ENCODE assay signal across 15 mouse cellular contexts in the genomic region with DNA sequence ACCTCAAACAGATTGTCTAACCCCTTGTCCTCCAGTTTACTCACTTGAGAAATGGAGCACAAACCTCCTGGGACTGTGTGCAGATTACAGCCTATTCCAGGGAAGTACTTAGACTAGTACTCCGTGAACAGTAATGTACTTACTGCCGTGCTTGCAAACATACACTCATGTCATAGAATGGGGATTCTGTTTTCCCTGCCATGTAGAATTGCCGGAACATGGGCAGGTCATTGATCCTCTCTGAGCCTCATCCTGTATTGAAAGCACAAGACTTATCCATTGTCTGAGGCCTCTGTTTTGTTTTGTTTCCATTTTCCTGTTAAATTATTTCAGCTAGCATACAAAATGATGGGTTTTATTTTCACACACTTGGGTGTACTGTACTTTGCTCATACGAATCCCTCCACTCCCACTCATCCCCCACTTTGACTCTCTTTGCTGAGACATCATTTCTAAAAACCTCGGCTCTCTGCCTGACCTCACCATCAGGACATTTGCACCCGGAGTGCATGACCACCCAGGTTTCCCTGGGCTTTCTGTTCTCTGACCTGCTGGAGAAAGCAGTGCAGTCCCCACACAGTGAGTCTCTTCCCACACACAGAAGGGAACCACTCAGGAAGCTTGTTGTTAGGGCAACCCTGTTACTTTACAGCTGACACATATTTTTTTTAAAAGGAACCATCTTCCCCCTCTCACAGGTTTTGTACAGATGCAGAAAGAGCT. TPM values are rescaled to one million over a fixed set of nuclear protein-coding genes. Genes with fewer than 3 reads are reported as not detected.
A peak's percentile ranks its signal among the peaks of the same experiment; 100 is the strongest.
DNase-seq lines count a peak whose midpoint lies in the region; ATAC-seq and TF ChIP-seq lines count a peak whose summit lies in the region.
"Had no signal": no experiment of that assay in that cellular context is flagged by ENCODE, and none has a peak within 500 bp of the region (broad histone marks: within the 10 kb centered on the region; RNA-seq: fewer than 3 reads in every experiment).

No protein-coding gene starts in this region.

- no peak overlapping the region for H3K4me2 ChIP-seq in heart, embryonic 15.5 days
- no peak overlapping the region for H3K4me2 ChIP-seq in lung, embryonic 14.5 days
- H3K4me2 ChIP-seq in hindbrain, embryonic 16.5 days (ENCODE audit: low read length) = no peak overlapping the region
- H3K4me2 ChIP-seq: limb, embryonic 15.5 days; midbrain, embryonic 12.5 days had no signal

- H3K27me3 ChIP-seq in heart, embryonic 15.5 days = no peaks in the 10 kb centered on the region
- no peaks in the 10 kb centered on the region for H3K27me3 ChIP-seq in lung, embryonic 14.5 days (ENCODE audit: insufficient read depth, low read length)
- no peaks in the 10 kb centered on the region for H3K27me3 ChIP-seq in embryonic facial prominence, embryonic 10.5 days (replicated peaks; ENCODE audit: low read depth, poor library complexity, severe bottlenecking)
- no peaks in the 10 kb centered on the region for H3K27me3 ChIP-seq in hindbrain, embryonic 16.5 days (replicated peaks; ENCODE audit: control insufficient read depth, insufficient read depth, low read length)
- H3K27me3 ChIP-seq: limb, embryonic 15.5 days; Patski had no signal

- WGBS in heart, embryonic 15.5 days = 66% methylated on average over 6 of the region's 6 CpGs
- WGBS in lung, embryonic 14.5 days = 44% methylated on average over 6 of the region's 6 CpGs
- 64% methylated on average over 6 of the region's 6 CpGs for WGBS in embryonic facial prominence, embryonic 10.5 days
- WGBS in hindbrain, embryonic 16.5 days = 49% methylated on average over 6 of the region's 6 CpGs

- H3K4me3 ChIP-seq in heart, embryonic 15.5 days = no peak overlapping the region
- H3K4me3 ChIP-seq in lung, embryonic 14.5 days (ENCODE audit: low read depth, low read length) = no peak overlapping the region
- H3K4me3 ChIP-seq in embryonic facial prominence, embryonic 10.5 days = no peak overlapping the region
- no peak overlapping the region for H3K4me3 ChIP-seq in hindbrain, embryonic 16.5 days (ENCODE audit: low read length)
- H3K4me3 ChIP-seq: limb, embryonic 15.5 days; midbrain, embryonic 12.5 days had no signal

- intact Hi-C loops in heart, postnatal 25 days (cut with DNase I) = loop anchor here (5.0 kb wide), 3 partner anchors 55 to 100 kb away; no protein-coding TSS in a partner anchor

- TF ChIP-seq CTCF in lung, embryonic 14.5 days (IDR thresholded peaks at IDR 0.05; ENCODE audit: low read depth) = no peak

- H3K36me3 ChIP-seq in heart, embryonic 15.5 days = no peaks in the 10 kb centered on the region
- no peaks in the 10 kb centered on the region for H3K36me3 ChIP-seq in lung, embryonic 14.5 days (ENCODE audit: insufficient read depth)
- H3K36me3 ChIP-seq in embryonic facial prominence, embryonic 10.5 days (replicated peaks) = no peaks in the 10 kb centered on the region
- H3K36me3 ChIP-seq in hindbrain, embryonic 16.5 days (ENCODE audit: control insufficient read depth, insufficient read depth, low read length) = no peaks in the 10 kb centered on the region
- H3K36me3 ChIP-seq: limb, embryonic 15.5 days; midbrain, embryonic 12.5 days had no signal

- DNase-seq in heart, postnatal 25 days (ENCODE audit: low spot score) = no peak
- no peak for DNase-seq in lung, embryonic 14.5 days
- DNase-seq in lung, postnatal 25 days (ENCODE audit: low spot score) = no peak
- no peak for DNase-seq in embryonic facial prominence, embryonic 10.5 days (ENCODE audit: low spot score)
- no peak for DNase-seq in cerebellum, adult 9-11 months
- DNase-seq: adrenal gland, adult 2 months; embryo, embryonic 11 days; gastrocnemius, postnatal 36 days; kidney, adult 11 months; layer of hippocampus, postnatal 36 days had no signal

- H3K27ac ChIP-seq in heart, embryonic 15.5 days = peak overlapping the region; percentile 19; the same call in 1 of the 2 replicates
- 0 out of 2 replicates have a peak overlapping the region, but pooled peaks have one; percentile 15 for H3K27ac ChIP-seq in lung, embryonic 14.5 days (ENCODE audit: low read depth)
- peak overlapping the region; percentile 11; the same call in 1 of the 2 replicates for H3K27ac ChIP-seq in embryonic facial prominence, embryonic 10.5 days (replicated peaks)
- H3K27ac ChIP-seq in hindbrain, embryonic 16.5 days (ENCODE audit: low read depth, low read length) = no peak overlapping the region
- H3K27ac ChIP-seq: limb, embryonic 15.5 days; midbrain, embryonic 12.5 days had no signal

- ATAC-seq in heart, embryonic 15.5 days (replicated peaks; ENCODE audit: insufficient number of reproducible peaks, insufficient read depth, low FRiP score, low read depth) = no peak
- ATAC-seq in lung, embryonic 14.5 days (ENCODE audit: insufficient read depth) = no peak
- ATAC-seq in hindbrain, embryonic 16.5 days = 0 out of 2 replicates have a peak, but pooled peaks have one; percentile 32
- ATAC-seq: Patski had no signal

- H3K9ac ChIP-seq in heart, embryonic 15.5 days = no peak overlapping the region
- no peak overlapping the region for H3K9ac ChIP-seq in lung, embryonic 14.5 days
- H3K9ac ChIP-seq in hindbrain, embryonic 16.5 days (ENCODE audit: low read depth, low read length) = no peak overlapping the region
- H3K9ac ChIP-seq: limb, embryonic 15.5 days; midbrain, embryonic 12.5 days had no signal

- H3K9me3 ChIP-seq in heart, embryonic 15.5 days (replicated peaks) = no peaks in the 10 kb centered on the region
- H3K9me3 ChIP-seq in lung, embryonic 14.5 days (ENCODE audit: low read depth, low read length) = no peaks in the 10 kb centered on the region
- no peaks in the 10 kb centered on the region for H3K9me3 ChIP-seq in embryonic facial prominence, embryonic 10.5 days
- H3K9me3 ChIP-seq in hindbrain, embryonic 16.5 days (ENCODE audit: control insufficient read depth, low read length) = no peaks in the 10 kb centered on the region
- H3K9me3 ChIP-seq: limb, embryonic 15.5 days; midbrain, embryonic 12.5 days had no signal

- H3K4me1 ChIP-seq in heart, embryonic 15.5 days (replicated peaks) = peaks cover 38% of the 10 kb centered on the region
- peaks cover 3% of the 10 kb centered on the region; the same call in 1 of the 2 replicates for H3K4me1 ChIP-seq in lung, embryonic 14.5 days (ENCODE audit: insufficient read depth)
- H3K4me1 ChIP-seq in embryonic facial prominence, embryonic 10.5 days = peaks cover 28% of the 10 kb centered on the region
- peaks cover 8% of the 10 kb centered on the region; the same call in 1 of the 2 replicates for H3K4me1 ChIP-seq in hindbrain, embryonic 16.5 days (ENCODE audit: control insufficient read depth, insufficient read depth, low read depth, low read length)

RNA-seq across cellular contexts. Expression of a gene that starts 35.2 kb away (rescaled TPM):
- polyA plus RNA-seq in heart, embryonic 15.5 days (2015; fragmentation: Nextera tagmentation; extraction: Ambion mirVana) = 14.5 and 16.0 TPM in 2 replicates
- total RNA-seq in heart, postnatal 25 days (2021) = 1 to 10 TPM; 5.3 to 7.2 TPM
- 5.1 and 5.6 TPM in 2 replicates for polyA plus RNA-seq in lung, embryonic 14.5 days (2014; fragmentation: Nextera tagmentation; extraction: Ambion mirVana)
- polyA plus RNA-seq in embryonic facial prominence, embryonic 10.5 days (2016; fragmentation: Nextera tagmentation; extraction: Ambion mirVana) = 2.3 and 2.6 TPM in 2 replicates
- 19.1 and 22.8 TPM in 2 replicates for polyA plus RNA-seq in hindbrain, embryonic 16.5 days (2015; fragmentation: Nextera tagmentation; extraction: Ambion mirVana)
